Mouse (Mus musculus) megakaryocyte, embryonic 14.5 days (primary cell): ENCODE measurements around the gene Eepd1. TPM values are rescaled to one million over a fixed set of nuclear protein-coding genes. Genes with fewer than 3 reads are reported as not detected.
"Not testable (repeated sequence)": the region's sequence is repeated elsewhere in the genome, so short reads cannot be mapped to it uniquely, and the experiment has no call there.

ENCODE experiments used
- H3K27me3 ChIP-seq: replicated peaks from 2 replicates; pipeline ENCODE3; 2012; ENCODE audit warnings: inconsistent platforms
- H3K36me3 ChIP-seq: replicated peaks from 2 replicates; pipeline ENCODE3; 2012; ENCODE audit warnings: low read length, inconsistent platforms, mixed read lengths
- H3K4me1 ChIP-seq: 2 replicates; pipeline ENCODE4 v1.6.1; 2012; ENCODE audit warnings: inconsistent platforms
- H3K4me3 ChIP-seq: replicated peaks from 2 replicates; pipeline ENCODE3; 2012; ENCODE audit warnings: moderate library complexity, mild to moderate bottlenecking, inconsistent platforms
- H3K9me3 ChIP-seq: 2 replicates; pipeline ENCODE4 v1.6.1; 2012; ENCODE audit warnings: inconsistent platforms
- FLI1 ChIP-seq: IDR thresholded peaks from 2 replicates; pipeline ENCODE4 v1.6.1; 2012; ENCODE audit warnings: low read length, inconsistent platforms, mixed read lengths
- GATA1 ChIP-seq: IDR thresholded peaks from 3 replicates; pipeline ENCODE4 v1.6.1; 2012; ENCODE audit warnings: mixed read lengths, low read length, inconsistent platforms, borderline replicate concordance
- polyA plus RNA-seq: library from polyadenylated mRNA; stranded (reverse); fragments of >175 nt; gene quantifications from 2 replicates; pipeline ENCODE4 v1.2.3, GENCODE M21; 2012; ENCODE audit warnings: low replicate concordance; ENCODE audit not compliant: insufficient read depth

Gene Eepd1
- polyA plus RNA-seq = 2.1 and 3.3 TPM in 2 replicates

DNA sequence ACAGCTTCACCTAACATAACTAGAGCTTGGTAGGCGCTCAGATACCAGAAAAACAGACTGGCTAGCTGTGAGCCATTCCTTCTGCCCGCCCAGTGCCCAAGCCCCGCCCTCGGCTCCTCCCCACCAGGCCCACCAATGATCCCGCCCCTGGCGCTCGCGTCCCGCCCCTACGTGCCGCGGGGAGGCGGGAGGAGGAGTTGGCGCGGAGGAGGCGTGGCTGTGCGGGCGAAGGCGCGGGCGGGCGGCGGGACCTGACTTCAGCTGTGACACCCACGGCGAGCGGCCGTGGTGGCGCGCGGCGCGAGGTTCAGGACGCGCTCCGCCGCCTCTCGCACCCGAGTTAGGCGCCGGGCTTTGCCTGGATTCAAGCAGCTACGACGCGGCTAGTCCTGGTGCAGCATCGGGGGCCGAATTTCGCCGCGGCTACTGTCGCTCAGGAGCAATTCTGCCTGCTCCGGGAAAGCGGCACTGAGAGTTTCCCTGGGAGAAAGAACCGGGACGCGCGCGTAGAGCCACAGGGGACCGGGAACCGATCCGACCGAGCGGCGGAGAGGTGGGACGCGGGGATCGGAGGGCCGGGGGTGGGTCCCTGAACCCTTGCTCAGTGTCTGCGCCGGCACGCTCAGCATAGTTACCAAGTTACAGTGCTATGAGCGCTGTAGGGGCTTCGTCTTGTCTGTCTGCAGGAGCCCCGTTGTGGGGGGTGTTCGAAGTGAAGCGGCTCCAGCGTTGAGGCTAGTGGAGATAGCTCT is at the start of gene Eepd1:
Gene Eepd1, plus strand, starts transcription at position 204 of the 752 bp plus-strand sequence.
- Histone ChIP-seq H3K9me3 (no peaks in the 10 kb centered on the region), H3K36me3 (no peaks in the 10 kb centered on the region), H3K27me3 (peaks cover 44% of the 10 kb centered on the region), H3K4me1 (peaks cover 20% of the 10 kb centered on the region), H3K4me3 (peak within 1 kb of the TSS; percentile 93)
- no peak for TF ChIP-seq FLI1
- no peak for TF ChIP-seq GATA1

GRCm38 (mm10) chr9:25438836-25439235 is 42.5 kb upstream of the Eepd1 start:
- Histone ChIP-seq H3K36me3 (no peaks in the 10 kb centered on the region), H3K4me1 (no peaks in the 10 kb centered on the region), H3K4me3 (no peak overlapping the region), H3K27me3 (no peaks in the 10 kb centered on the region), H3K9me3 (no peaks in the 10 kb centered on the region)
- TF ChIP-seq GATA1 = no peak
- TF ChIP-seq FLI1 = no peak

- not testable (repeated sequence) for H3K9me3 ChIP-seq, H3K36me3 ChIP-seq, H3K27me3 ChIP-seq, H3K4me3 ChIP-seq, H3K4me1 ChIP-seq
Observed at GRCm38 (mm10) chr9:25440046-25440445, 41.3 kb upstream of the Eepd1 start.

DNA sequence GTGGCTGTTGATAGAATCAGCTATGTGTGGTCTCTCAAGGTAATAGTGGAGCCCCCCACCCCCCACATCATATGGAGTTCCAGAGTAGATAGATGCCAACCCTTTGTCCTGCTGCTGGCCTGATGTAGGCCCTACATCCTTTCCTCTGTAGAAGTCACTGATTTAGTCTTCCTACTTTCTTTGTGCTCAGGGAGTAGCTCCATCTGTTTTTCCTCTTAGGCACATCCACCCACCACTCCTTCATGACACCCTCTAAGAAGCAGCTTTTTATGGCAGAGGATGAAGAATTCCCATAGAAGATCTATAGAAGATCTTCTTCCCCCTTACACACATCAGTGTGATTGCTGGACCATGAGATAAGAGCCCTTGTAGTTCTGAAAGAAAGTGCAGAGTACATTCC is 39.3 kb upstream of the Eepd1 start:
- Histone ChIP-seq H3K4me1 (no peaks in the 10 kb centered on the region), H3K36me3 (no peaks in the 10 kb centered on the region), H3K4me3 (no peak overlapping the region), H3K27me3 (no peaks in the 10 kb centered on the region), H3K9me3 (no peaks in the 10 kb centered on the region)
- TF ChIP-seq FLI1 (no peak), GATA1 (no peak)

DNA sequence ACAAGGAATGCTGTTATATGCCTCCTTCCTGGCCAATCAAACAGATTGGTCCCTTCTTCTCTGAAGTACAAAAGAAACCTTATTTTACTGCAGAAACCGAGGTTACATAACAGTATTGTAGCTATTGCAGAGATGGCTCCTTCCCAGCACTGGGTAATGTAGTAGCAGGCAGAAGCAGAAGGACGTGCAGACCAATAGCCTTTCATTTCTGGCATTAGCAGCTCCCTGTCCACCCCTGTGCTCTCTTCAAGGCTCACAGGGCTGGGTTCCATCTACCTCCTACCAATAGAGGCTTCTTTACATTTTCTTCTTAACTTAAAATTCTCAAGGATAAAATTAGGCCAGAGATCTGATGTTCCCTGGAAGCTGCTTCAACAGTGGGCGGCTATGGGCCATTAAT is 38.3 kb upstream of the Eepd1 start:
- Histone ChIP-seq H3K4me3 (no peak overlapping the region), H3K27me3 (no peaks in the 10 kb centered on the region), H3K4me1 (no peaks in the 10 kb centered on the region), H3K9me3 (no peaks in the 10 kb centered on the region), H3K36me3 (no peaks in the 10 kb centered on the region)
- TF ChIP-seq GATA1 = no peak
- TF ChIP-seq FLI1 = no peak

- Histone ChIP-seq H3K27me3 (no peaks in the 10 kb centered on the region), H3K9me3 (no peaks in the 10 kb centered on the region), H3K4me1 (no peaks in the 10 kb centered on the region), H3K4me3 (no peak overlapping the region), H3K36me3 (no peaks in the 10 kb centered on the region)
- no peak for TF ChIP-seq GATA1
- TF ChIP-seq FLI1 = no peak
Observed at GRCm38 (mm10) chr9:25443546-25443945, 37.8 kb upstream of the Eepd1 start.

DNA sequence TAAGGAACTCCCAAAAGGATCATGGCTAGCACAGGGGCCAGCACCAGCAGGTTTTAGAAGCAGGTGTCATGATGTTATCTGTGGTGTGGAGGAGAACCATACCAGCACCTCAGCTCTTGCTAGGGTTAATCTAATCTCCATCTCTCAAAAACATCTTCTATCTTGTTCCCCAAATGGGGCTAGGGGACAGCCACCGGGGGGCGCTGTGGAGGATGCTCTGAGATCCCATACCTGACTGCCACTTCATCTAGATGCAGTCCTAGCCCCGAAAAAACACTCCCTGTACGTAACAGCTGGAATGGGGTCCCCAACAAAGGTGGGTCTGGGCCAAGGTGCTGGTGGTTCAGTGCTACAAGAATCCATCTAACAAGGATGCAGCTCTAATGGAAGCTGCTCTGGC is 31.0 kb upstream of the Eepd1 start:
- TF ChIP-seq FLI1 = no peak
- TF ChIP-seq GATA1 = no peak
- Histone ChIP-seq H3K36me3 (no peaks in the 10 kb centered on the region), H3K27me3 (no peaks in the 10 kb centered on the region), H3K4me1 (no peaks in the 10 kb centered on the region), H3K4me3 (no peak overlapping the region), H3K9me3 (peaks cover 9% of the 10 kb centered on the region; the same call in 1 of the 2 replicates)

GRCm38 (mm10) chr9:25455027-25455426 is 26.3 kb upstream of the Eepd1 start:
- TF ChIP-seq FLI1 (no peak), GATA1 (no peak)
- Histone ChIP-seq H3K9me3 (peaks cover 11% of the 10 kb centered on the region; the same call in 1 of the 2 replicates), H3K4me3 (no peak overlapping the region), H3K36me3 (no peaks in the 10 kb centered on the region), H3K4me1 (no peaks in the 10 kb centered on the region), H3K27me3 (no peaks in the 10 kb centered on the region)

GRCm38 (mm10) chr9:25460835-25461555 is 20.4 kb upstream of the Eepd1 start:
- no peaks in the 10 kb centered on the region for H3K4me1 ChIP-seq
- TF ChIP-seq GATA1 (no peak), FLI1 (no peak)
- H3K27me3 ChIP-seq = no peaks in the 10 kb centered on the region
- no peaks in the 10 kb centered on the region for H3K9me3 ChIP-seq
- H3K4me3 ChIP-seq = no peak overlapping the region
- no peaks in the 10 kb centered on the region for H3K36me3 ChIP-seq

- TF ChIP-seq GATA1 = no peak
- TF ChIP-seq FLI1 = no peak
- no peaks in the 10 kb centered on the region for H3K36me3 ChIP-seq
- H3K9me3 ChIP-seq = 0 out of 2 replicates have a peak, but pooled peaks cover 7% of the 10 kb centered on the region
- no peaks in the 10 kb centered on the region for H3K4me1 ChIP-seq
- no peaks in the 10 kb centered on the region for H3K27me3 ChIP-seq
- no peak overlapping the region for H3K4me3 ChIP-seq
Observed at GRCm38 (mm10) chr9:25464305-25464704, 17.0 kb upstream of the Eepd1 start.
